In the genomic region with DNA sequence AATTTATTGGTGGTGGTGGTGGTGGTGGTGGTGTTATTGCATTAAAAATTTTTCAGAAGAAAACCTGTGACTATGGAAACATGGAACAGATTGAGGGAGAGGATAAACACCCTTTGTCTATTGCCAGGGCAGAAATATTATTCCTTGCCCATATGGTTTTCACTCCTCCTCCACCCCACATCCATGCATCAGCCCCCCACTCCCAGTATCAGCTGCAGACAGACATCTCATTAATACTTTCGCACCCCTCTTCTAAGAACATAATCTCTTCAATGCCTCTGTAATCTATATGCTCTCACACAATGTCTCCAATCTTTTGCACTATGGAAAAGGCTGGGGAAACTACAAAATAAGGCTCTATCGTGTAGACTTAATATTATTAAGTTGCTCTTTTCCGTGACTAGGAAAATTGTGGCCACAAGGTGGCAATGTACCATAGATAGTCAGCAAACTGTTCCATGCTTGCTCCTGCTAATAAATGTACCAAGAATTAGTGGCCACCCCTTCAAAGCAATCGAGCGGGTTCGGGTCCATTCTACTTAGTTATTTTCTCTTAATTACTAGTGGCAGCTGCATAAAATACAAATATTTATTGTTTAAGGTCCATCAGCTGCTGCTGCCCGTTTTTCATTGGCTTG, we compare ENCODE assay signal across 8 mouse cellular contexts.
A peak's percentile ranks its signal among the peaks of the same experiment; 100 is the strongest.
DNase-seq lines count a peak whose midpoint lies in the region; ATAC-seq and TF ChIP-seq lines count a peak whose summit lies in the region.

No protein-coding gene starts in this region.

- H3K9ac ChIP-seq in kidney, embryonic 14.5 days (ENCODE audit: low read depth, low read length) = no peak overlapping the region
- H3K9ac ChIP-seq in neural tube, embryonic 12.5 days = no peak overlapping the region

- WGBS in cerebellum, adult 2 months = 23% methylated on average over 7 of the region's 7 CpGs
- 21% methylated on average over 7 of the region's 7 CpGs for WGBS in kidney, embryonic 14.5 days
- 35% methylated on average over 7 of the region's 7 CpGs for WGBS in limb, embryonic 10.5 days
- WGBS in neural tube, embryonic 12.5 days = 32% methylated on average over 7 of the region's 7 CpGs

- DNase-seq in heart, adult 18-20 months = peak; percentile 72 to 89
- DNase-seq in heart, postnatal 25 days (ENCODE audit: low spot score) = no peak
- DNase-seq in cerebellum, adult 2 months = peak; percentile 15 to 27
- DNase-seq in gastrocnemius, adult 2 months = peak; percentile 60
- DNase-seq in limb, embryonic 10.5 days (ENCODE audit: low spot score) = peak; percentile 62
- DNase-seq in thymus, postnatal 4 days = peak; percentile 54

- no peak; the same call in 1 of the 2 replicates for ATAC-seq in kidney, embryonic 14.5 days (ENCODE audit: low FRiP score, low TSS enrichment)
- peak; percentile 65; the same call in 1 of the 2 replicates for ATAC-seq in neural tube, embryonic 12.5 days (ENCODE audit: low FRiP score, low read depth)

- H3K4me2 ChIP-seq in kidney, embryonic 14.5 days (replicated peaks; ENCODE audit: low read depth, low read length) = 0 out of 2 replicates have a peak overlapping the region, but pooled peaks have one; percentile 21
- H3K4me2 ChIP-seq in neural tube, embryonic 12.5 days (replicated peaks) = no peak overlapping the region

- H3K4me3 ChIP-seq in cerebellum, adult 2 months (replicated peaks; ENCODE audit: insufficient read depth, low read depth, low read length) = no peak overlapping the region
- H3K4me3 ChIP-seq in gastrocnemius, adult 2 months = peak overlapping the region; percentile 59
- no peak overlapping the region for H3K4me3 ChIP-seq in kidney, embryonic 14.5 days (ENCODE audit: low read length)
- no peak overlapping the region for H3K4me3 ChIP-seq in limb, embryonic 10.5 days
- H3K4me3 ChIP-seq in neural tube, embryonic 12.5 days = no peak overlapping the region

- no peak for TF ChIP-seq CTCF in cerebellum, adult 2 months (IDR thresholded peaks at IDR 0.05; ENCODE audit: borderline replicate concordance, insufficient read depth, low read depth, low read length)
- peak; percentile 78 for TF ChIP-seq CTCF in gastrocnemius, adult 2 months (IDR thresholded peaks at IDR 0.05)

- TF ChIP-seq POLR2A in cerebellum, adult 2 months (IDR thresholded peaks at IDR 0.05; ENCODE audit: borderline replicate concordance, insufficient read depth, low read length) = no peak

- no peaks in the 10 kb centered on the region; the same call in 1 of the 2 replicates for H3K27me3 ChIP-seq in cerebellum, adult 2 months (ENCODE audit: control insufficient read depth, insufficient read depth, low read length)
- H3K27me3 ChIP-seq in kidney, embryonic 14.5 days (ENCODE audit: control insufficient read depth, insufficient read depth, low read length) = no peaks in the 10 kb centered on the region
- H3K27me3 ChIP-seq in limb, embryonic 10.5 days (ENCODE audit: low read depth, poor library complexity, severe bottlenecking) = 0 out of 2 replicates have a peak, but pooled peaks cover 4% of the 10 kb centered on the region
- no peaks in the 10 kb centered on the region for H3K27me3 ChIP-seq in neural tube, embryonic 12.5 days (replicated peaks)

- H3K36me3 ChIP-seq in kidney, embryonic 14.5 days (ENCODE audit: control insufficient read depth, insufficient read depth, low read length) = no peaks in the 10 kb centered on the region
- H3K36me3 ChIP-seq in limb, embryonic 10.5 days = no peaks in the 10 kb centered on the region
- H3K36me3 ChIP-seq in neural tube, embryonic 12.5 days = no peaks in the 10 kb centered on the region

- no peaks in the 10 kb centered on the region for H3K4me1 ChIP-seq in cerebellum, adult 2 months (ENCODE audit: control insufficient read depth, insufficient read depth, low read length)
- H3K4me1 ChIP-seq in kidney, embryonic 14.5 days (ENCODE audit: control insufficient read depth, insufficient read depth, low read length) = no peaks in the 10 kb centered on the region
- H3K4me1 ChIP-seq in limb, embryonic 10.5 days = peaks cover 13% of the 10 kb centered on the region
- H3K4me1 ChIP-seq in neural tube, embryonic 12.5 days = 0 out of 2 replicates have a peak, but pooled peaks cover 4% of the 10 kb centered on the region

- intact Hi-C loops in heart, postnatal 25 days (cut with DNase I) = loop anchor here (1.0 to 5.0 kb wide), 2 partner anchors 159 to 471 kb away; partner anchors contain the start of gene Mast4
- intact Hi-C loops in gastrocnemius, adult 2 months (cut with DNase I) = loop anchor here (1.0 to 5.0 kb wide), 2 partner anchors 159 to 471 kb away; partner anchors contain the start of gene Mast4

- no peaks in the 10 kb centered on the region for H3K9me3 ChIP-seq in kidney, embryonic 14.5 days (ENCODE audit: control insufficient read depth, low read length)
- no peaks in the 10 kb centered on the region for H3K9me3 ChIP-seq in limb, embryonic 10.5 days (replicated peaks)
- no peaks in the 10 kb centered on the region for H3K9me3 ChIP-seq in neural tube, embryonic 12.5 days

- no peak overlapping the region for H3K27ac ChIP-seq in cerebellum, adult 2 months (ENCODE audit: insufficient read depth, low read length)
- peak overlapping the region; percentile 31; the same call in 1 of the 2 replicates for H3K27ac ChIP-seq in gastrocnemius, adult 2 months
- no peak overlapping the region for H3K27ac ChIP-seq in kidney, embryonic 14.5 days (ENCODE audit: low read depth, low read length)
- no peak overlapping the region for H3K27ac ChIP-seq in limb, embryonic 10.5 days
- H3K27ac ChIP-seq in neural tube, embryonic 12.5 days = no peak overlapping the region
